Mouse (Mus musculus): ENCODE data around the gene B3gnt5. TPM values are rescaled to one million over a fixed set of nuclear protein-coding genes. Genes with fewer than 3 reads are reported as not detected.

B3gnt5 gene
- 0.69 TPM for polyA plus RNA-seq (2014; fragmentation: Illumina TruSeq; extraction: RNeasy Lipid Tissue Mini Kit (QIAGEN cat#74804); ENCODE audit: low read depth, low replicate concordance)

DNA sequence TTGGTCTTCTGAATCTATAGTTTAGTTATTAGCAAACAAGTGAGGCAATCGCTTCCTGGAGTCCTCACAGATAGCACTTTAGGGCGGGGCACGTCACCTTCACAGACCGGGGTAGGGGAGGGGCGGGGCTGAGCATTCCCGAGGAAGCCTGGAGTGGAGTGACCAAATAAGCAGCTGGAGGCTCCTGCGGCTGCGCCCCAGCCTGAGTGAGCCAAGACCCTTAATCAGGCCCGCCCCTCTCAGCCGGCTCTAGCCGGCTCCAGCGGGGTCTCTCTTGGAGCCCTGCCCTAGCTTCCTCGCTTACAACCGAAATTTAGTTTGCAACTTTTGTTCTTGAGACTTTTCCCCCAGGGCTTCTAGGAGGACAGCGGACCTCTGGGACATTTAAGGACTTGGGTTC lies at the start of gene B3gnt5:
Gene B3gnt5, plus strand, starts transcription at position 135 of the 400 bp plus-strand sequence.

Other genes starting within 250 kb of the B3gnt5 start
- not detected for gene Olfr167, start 237.9 kb upstream of the B3gnt5 start, polyA plus RNA-seq (2014; fragmentation: Illumina TruSeq; extraction: RNeasy Lipid Tissue Mini Kit (QIAGEN cat#74804); ENCODE audit: low read depth, low replicate concordance)
- gene Olfr168, start 224.7 kb upstream of the B3gnt5 start, polyA plus RNA-seq (2014; fragmentation: Illumina TruSeq; extraction: RNeasy Lipid Tissue Mini Kit (QIAGEN cat#74804); ENCODE audit: low read depth, low replicate concordance), result not detected
- not detected for gene Olfr169, start 188.4 kb upstream of the B3gnt5 start, polyA plus RNA-seq (2014; fragmentation: Illumina TruSeq; extraction: RNeasy Lipid Tissue Mini Kit (QIAGEN cat#74804); ENCODE audit: low read depth, low replicate concordance)
- gene Olfr170, start 148.3 kb upstream of the B3gnt5 start, polyA plus RNA-seq (2014; fragmentation: Illumina TruSeq; extraction: RNeasy Lipid Tissue Mini Kit (QIAGEN cat#74804); ENCODE audit: low read depth, low replicate concordance), result not detected
- gene Olfr171, start 130.3 kb upstream of the B3gnt5 start, polyA plus RNA-seq (2014; fragmentation: Illumina TruSeq; extraction: RNeasy Lipid Tissue Mini Kit (QIAGEN cat#74804); ENCODE audit: low read depth, low replicate concordance), result not detected
- not detected for gene Lamp3, start 53.8 kb upstream of the B3gnt5 start, polyA plus RNA-seq (2014; fragmentation: Illumina TruSeq; extraction: RNeasy Lipid Tissue Mini Kit (QIAGEN cat#74804); ENCODE audit: low read depth, low replicate concordance)
- 5.2 TPM for gene Klhl6, start 222.8 kb downstream of the B3gnt5 start, polyA plus RNA-seq (2014; fragmentation: Illumina TruSeq; extraction: RNeasy Lipid Tissue Mini Kit (QIAGEN cat#74804); ENCODE audit: low read depth, low replicate concordance)